Mouse (Mus musculus): ENCODE measurements around the gene Pla2r1. TPM values are rescaled to one million over a fixed set of nuclear protein-coding genes. Genes with fewer than 3 reads are reported as not detected.

The Pla2r1 gene
- polyA plus RNA-seq, 1 experiment from 2014 or later = 1.0 TPM

DNA sequence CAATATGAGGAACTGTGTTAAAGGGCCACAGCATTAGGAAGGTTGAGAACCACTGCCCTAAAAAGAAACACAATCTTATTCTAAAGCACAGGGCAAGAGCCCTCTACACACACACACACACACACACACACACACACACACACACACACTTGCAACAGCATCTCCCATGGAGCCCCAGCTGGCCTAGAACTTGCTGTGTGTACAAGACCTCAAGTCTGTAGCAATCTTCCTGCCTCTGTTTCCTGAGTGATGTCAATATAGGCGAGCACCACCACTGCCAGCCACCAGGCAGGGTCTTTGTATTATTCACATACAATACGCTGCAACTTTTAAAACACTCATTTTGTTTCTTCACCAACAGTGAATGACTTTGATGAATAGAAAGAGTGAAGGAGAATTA, 145.7 kb downstream of the Pla2r1 start:
- Histone ChIP-seq H3K27me3 (ENCODE audit: control insufficient read depth, insufficient read depth, low read length) (no peaks in the 10 kb centered on the region), H3K9ac (ENCODE audit: low read length) (no peak overlapping the region), H3K9me3 (ENCODE audit: control insufficient read depth, low read length) (no peaks in the 10 kb centered on the region), H3K27ac (ENCODE audit: low read depth, low read length) (no peak overlapping the region), H3K4me2 (ENCODE audit: low read depth) (no peak overlapping the region), H3K4me3 (ENCODE audit: low read depth, low read length) (no peak overlapping the region), H3K4me1 (ENCODE audit: control insufficient read depth, insufficient read depth, low read length) (no peaks in the 10 kb centered on the region), H3K36me3 (ENCODE audit: control insufficient read depth, insufficient read depth, low read length) (no peaks in the 10 kb centered on the region)
- ATAC-seq (ENCODE audit: insufficient read depth, low FRiP score, low TSS enrichment) (no peak), DNase-seq (ENCODE audit: low spot score) (no peak)
- WGBS = 84% methylated on average over 2 of the region's 2 CpGs

DNA sequence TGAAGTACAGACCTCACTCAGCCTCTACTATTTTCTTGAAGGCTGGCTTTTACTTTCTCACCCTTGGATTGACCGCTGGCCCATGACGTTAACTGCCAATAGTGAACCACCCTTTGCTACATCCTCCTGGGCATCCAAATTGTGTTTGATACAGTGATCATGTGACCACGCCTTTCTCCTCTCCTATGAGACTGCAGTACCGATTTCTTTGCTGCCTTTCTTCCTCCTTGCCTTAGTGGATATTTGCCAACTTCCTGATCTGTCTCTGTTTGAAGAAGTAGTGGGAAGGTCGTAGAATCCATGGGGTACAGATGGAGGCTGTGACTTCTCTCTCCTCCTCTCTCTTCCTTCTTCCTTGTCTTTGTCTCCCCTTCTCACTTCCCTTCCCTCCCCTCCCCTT, 147.7 kb downstream of the Pla2r1 start:
- no peak for ATAC-seq (ENCODE audit: insufficient read depth, low FRiP score, low TSS enrichment)
- 87% methylated on average over 5 of the region's 5 CpGs for WGBS
- no peaks in the 10 kb centered on the region for H3K4me1 ChIP-seq (ENCODE audit: control insufficient read depth, insufficient read depth, low read length)

DNA sequence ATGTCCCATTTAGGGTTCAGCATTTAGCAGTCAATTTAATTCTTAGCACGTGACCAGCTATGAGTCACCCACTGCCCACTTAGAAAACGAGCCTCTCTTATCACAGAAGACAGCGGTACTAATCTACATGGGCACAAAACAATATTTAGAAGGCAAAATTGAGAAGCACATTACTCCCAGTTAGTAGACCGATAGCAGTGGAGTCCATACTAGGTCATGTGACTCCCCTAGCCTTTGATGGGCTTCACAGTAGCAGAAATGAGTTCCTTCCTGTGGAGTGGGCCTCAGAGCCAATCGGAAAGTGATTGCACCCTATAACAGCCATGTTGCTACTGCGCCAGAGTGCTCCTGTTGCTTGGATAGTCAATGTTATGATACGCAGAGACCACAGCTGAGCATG, 148.3 kb downstream of the Pla2r1 start:
- Histone ChIP-seq H3K27me3 (ENCODE audit: control insufficient read depth, insufficient read depth, low read length) (no peaks in the 10 kb centered on the region), H3K27ac (ENCODE audit: low read depth, low read length) (no peak overlapping the region), H3K36me3 (ENCODE audit: control insufficient read depth, insufficient read depth, low read length) (no peaks in the 10 kb centered on the region), H3K9ac (ENCODE audit: low read length) (no peak overlapping the region), H3K4me1 (ENCODE audit: control insufficient read depth, insufficient read depth, low read length) (no peaks in the 10 kb centered on the region), H3K4me3 (ENCODE audit: low read depth, low read length) (no peak overlapping the region), H3K4me2 (ENCODE audit: low read depth) (no peak overlapping the region), H3K9me3 (ENCODE audit: control insufficient read depth, low read length) (no peaks in the 10 kb centered on the region)
- 91% methylated on average over 7 of the region's 7 CpGs for WGBS
- ATAC-seq (ENCODE audit: insufficient read depth, low FRiP score, low TSS enrichment) = no peak
- no peak for DNase-seq (ENCODE audit: low spot score)

More for the DNA sequence above, 147.7 kb downstream of the Pla2r1 start:
- Histone ChIP-seq H3K4me2 (ENCODE audit: low read depth) (no peak overlapping the region), H3K9ac (ENCODE audit: low read length) (no peak overlapping the region), H3K27ac (ENCODE audit: low read depth, low read length) (no peak overlapping the region), H3K36me3 (ENCODE audit: control insufficient read depth, insufficient read depth, low read length) (no peaks in the 10 kb centered on the region), H3K9me3 (ENCODE audit: control insufficient read depth, low read length) (no peaks in the 10 kb centered on the region), H3K4me3 (ENCODE audit: low read depth, low read length) (no peak overlapping the region), H3K27me3 (ENCODE audit: control insufficient read depth, insufficient read depth, low read length) (no peaks in the 10 kb centered on the region)
- no peak for DNase-seq (ENCODE audit: low spot score)

DNA sequence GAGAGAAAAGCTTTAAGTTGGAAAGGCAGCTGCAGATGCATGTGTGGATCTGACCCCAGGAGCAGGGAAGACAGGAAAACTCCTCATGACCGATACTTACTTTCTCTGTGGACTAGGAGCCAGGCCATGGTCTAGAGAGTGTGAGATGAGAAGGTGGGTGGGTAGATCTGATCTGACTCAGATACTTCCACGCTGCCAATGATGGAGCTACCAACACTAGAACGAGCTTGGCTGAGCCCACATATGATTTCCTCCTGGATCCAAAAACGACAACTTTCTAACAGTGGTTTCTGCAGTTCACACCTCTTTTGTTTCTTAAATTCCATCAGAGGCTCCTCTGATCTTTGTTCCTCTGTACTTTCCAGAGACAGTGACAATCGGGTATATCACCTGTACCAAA, 151.4 kb downstream of the Pla2r1 start:
- no peak for ATAC-seq (ENCODE audit: insufficient read depth, low FRiP score, low TSS enrichment)
- Histone ChIP-seq H3K4me3 (ENCODE audit: low read depth, low read length) (no peak overlapping the region), H3K27ac (ENCODE audit: low read depth, low read length) (no peak overlapping the region), H3K27me3 (ENCODE audit: control insufficient read depth, insufficient read depth, low read length) (no peaks in the 10 kb centered on the region), H3K4me1 (ENCODE audit: control insufficient read depth, insufficient read depth, low read length) (no peaks in the 10 kb centered on the region), H3K9me3 (ENCODE audit: control insufficient read depth, low read length) (no peaks in the 10 kb centered on the region), H3K4me2 (ENCODE audit: low read depth) (no peak overlapping the region), H3K36me3 (ENCODE audit: control insufficient read depth, insufficient read depth, low read length) (no peaks in the 10 kb centered on the region), H3K9ac (ENCODE audit: low read length) (no peak overlapping the region)
- WGBS = 75% methylated on average over 5 of the region's 5 CpGs
- DNase-seq (ENCODE audit: low spot score) = no peak

DNA sequence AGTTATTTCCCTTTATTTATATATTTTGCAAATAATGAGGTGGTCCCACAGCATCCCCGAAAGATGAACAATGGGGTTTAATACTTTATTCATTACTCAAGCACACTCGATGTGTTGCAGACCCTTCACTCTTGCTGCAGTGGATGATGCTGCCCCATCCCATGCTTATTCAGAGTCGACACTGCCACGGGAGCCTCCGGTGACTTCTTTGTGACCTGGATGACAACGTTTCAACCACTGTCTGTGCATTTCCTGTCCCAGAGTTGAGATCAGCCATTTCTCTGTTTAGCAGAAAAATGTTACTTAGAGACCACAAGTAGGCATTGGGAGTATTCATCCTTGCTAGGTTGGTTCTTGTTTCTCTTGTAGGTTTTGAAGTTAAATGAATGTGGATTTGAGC, 159.3 kb downstream of the Pla2r1 start:
- WGBS = 85% methylated on average over 6 of the region's 6 CpGs
- H3K27ac ChIP-seq (ENCODE audit: low read depth, low read length) = no peak overlapping the region

DNA sequence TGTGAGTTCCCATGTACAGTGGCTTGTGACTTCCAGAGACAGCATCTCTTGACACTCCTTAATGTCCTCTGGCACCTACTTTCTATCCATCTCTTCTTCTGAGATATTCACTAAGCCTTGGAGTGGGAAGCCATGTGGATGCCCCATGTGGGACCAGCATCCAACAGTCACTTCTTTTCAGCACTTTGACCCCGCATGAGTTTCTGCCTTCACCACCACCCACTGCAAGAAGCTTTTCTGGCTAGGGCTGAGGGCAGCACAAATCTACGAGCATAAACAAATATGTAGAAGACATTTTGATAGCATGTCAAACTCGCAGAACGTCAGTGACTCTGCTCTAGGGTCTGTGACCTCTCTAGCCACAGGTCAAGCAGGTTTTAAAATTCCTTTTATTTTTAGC, 160.8 kb downstream of the Pla2r1 start:
- Histone ChIP-seq H3K9ac (ENCODE audit: low read length) (no peak overlapping the region), H3K9me3 (ENCODE audit: control insufficient read depth, low read length) (no peaks in the 10 kb centered on the region), H3K27me3 (ENCODE audit: control insufficient read depth, insufficient read depth, low read length) (no peaks in the 10 kb centered on the region), H3K36me3 (ENCODE audit: control insufficient read depth, insufficient read depth, low read length) (no peaks in the 10 kb centered on the region), H3K27ac (ENCODE audit: low read depth, low read length) (no peak overlapping the region), H3K4me2 (ENCODE audit: low read depth) (no peak overlapping the region), H3K4me1 (ENCODE audit: control insufficient read depth, insufficient read depth, low read length) (no peaks in the 10 kb centered on the region), H3K4me3 (ENCODE audit: low read depth, low read length) (no peak overlapping the region)
- WGBS = 86% methylated on average over 4 of the region's 4 CpGs
- ATAC-seq (ENCODE audit: insufficient read depth, low FRiP score, low TSS enrichment) (no peak), DNase-seq (ENCODE audit: low spot score) (no peak)

More for the DNA sequence above, 159.3 kb downstream of the Pla2r1 start:
- Histone ChIP-seq H3K27me3 (ENCODE audit: control insufficient read depth, insufficient read depth, low read length) (no peaks in the 10 kb centered on the region), H3K4me1 (ENCODE audit: control insufficient read depth, insufficient read depth, low read length) (no peaks in the 10 kb centered on the region), H3K36me3 (ENCODE audit: control insufficient read depth, insufficient read depth, low read length) (no peaks in the 10 kb centered on the region), H3K4me2 (ENCODE audit: low read depth) (no peak overlapping the region), H3K9ac (ENCODE audit: low read length) (no peak overlapping the region), H3K9me3 (ENCODE audit: control insufficient read depth, low read length) (no peaks in the 10 kb centered on the region), H3K4me3 (ENCODE audit: low read depth, low read length) (no peak overlapping the region)
- DNase-seq (ENCODE audit: low spot score) (no peak), ATAC-seq (ENCODE audit: insufficient read depth, low FRiP score, low TSS enrichment) (no peak)

DNA sequence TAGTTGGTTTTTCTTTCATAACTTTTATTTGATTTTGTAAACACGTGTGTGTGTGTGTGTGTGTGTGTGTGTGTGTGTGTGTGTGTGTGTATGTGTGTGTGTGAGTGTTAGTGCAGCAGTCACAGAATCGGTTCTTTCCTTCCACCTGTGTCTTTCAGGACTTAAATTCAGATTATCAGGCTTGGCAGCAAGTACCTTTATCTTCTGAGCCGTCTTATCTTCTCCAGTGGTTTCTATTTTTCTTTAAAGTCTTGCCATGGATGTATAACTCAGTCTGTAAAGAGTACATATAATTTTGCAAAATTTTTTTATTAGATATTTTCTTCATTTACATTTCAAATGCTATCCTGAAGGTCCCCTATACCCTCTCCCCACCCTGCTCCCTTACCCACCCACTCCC, 165.7 kb downstream of the Pla2r1 start:
- H3K27me3 ChIP-seq (ENCODE audit: control insufficient read depth, insufficient read depth, low read length) = no peaks in the 10 kb centered on the region

DNA sequence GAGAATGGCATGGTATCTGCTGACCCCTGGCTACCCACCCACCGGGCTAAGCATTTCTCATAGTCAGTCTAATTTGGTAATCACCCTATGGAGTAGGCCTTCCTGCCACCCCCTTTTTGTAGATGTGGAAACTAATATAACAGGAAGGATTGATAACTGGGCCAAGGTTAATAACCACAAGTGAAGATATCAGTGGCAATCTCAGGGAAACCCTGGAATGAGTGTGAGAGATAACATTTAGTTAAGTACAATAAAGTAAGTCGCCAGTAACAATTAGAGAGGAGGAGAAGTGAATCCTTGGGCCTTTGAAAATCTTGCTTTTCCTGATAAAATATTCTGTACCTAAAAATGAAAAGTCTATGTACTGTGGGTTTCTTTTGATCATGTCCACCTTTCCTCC, 166.3 kb downstream of the Pla2r1 start:
- 80% methylated on average over 2 of the region's 2 CpGs for WGBS
- Histone ChIP-seq H3K4me3 (ENCODE audit: low read depth, low read length) (no peak overlapping the region), H3K4me2 (ENCODE audit: low read depth) (no peak overlapping the region), H3K36me3 (ENCODE audit: control insufficient read depth, insufficient read depth, low read length) (no peaks in the 10 kb centered on the region), H3K27ac (ENCODE audit: low read depth, low read length) (no peak overlapping the region), H3K4me1 (ENCODE audit: control insufficient read depth, insufficient read depth, low read length) (0 out of 2 replicates have a peak, but pooled peaks cover 2% of the 10 kb centered on the region), H3K9me3 (ENCODE audit: control insufficient read depth, low read length) (no peaks in the 10 kb centered on the region), H3K27me3 (ENCODE audit: control insufficient read depth, insufficient read depth, low read length) (no peaks in the 10 kb centered on the region), H3K9ac (ENCODE audit: low read length) (no peak overlapping the region)
- ATAC-seq (ENCODE audit: insufficient read depth, low FRiP score, low TSS enrichment) (no peak), DNase-seq (ENCODE audit: low spot score) (no peak)

More for the DNA sequence above, 165.7 kb downstream of the Pla2r1 start:
- Histone ChIP-seq H3K36me3 (ENCODE audit: control insufficient read depth, insufficient read depth, low read length) (no peaks in the 10 kb centered on the region), H3K4me1 (ENCODE audit: control insufficient read depth, insufficient read depth, low read length) (0 out of 2 replicates have a peak, but pooled peaks cover 2% of the 10 kb centered on the region), H3K9me3 (ENCODE audit: control insufficient read depth, low read length) (no peaks in the 10 kb centered on the region), H3K9ac (ENCODE audit: low read length) (no peak overlapping the region), H3K4me3 (ENCODE audit: low read depth, low read length) (no peak overlapping the region), H3K4me2 (ENCODE audit: low read depth) (no peak overlapping the region), H3K27ac (ENCODE audit: low read depth, low read length) (no peak overlapping the region)
- 80% methylated on average over 3 of the region's 3 CpGs for WGBS
- no peak for ATAC-seq (ENCODE audit: insufficient read depth, low FRiP score, low TSS enrichment)
- no peak for DNase-seq (ENCODE audit: low spot score)

DNA sequence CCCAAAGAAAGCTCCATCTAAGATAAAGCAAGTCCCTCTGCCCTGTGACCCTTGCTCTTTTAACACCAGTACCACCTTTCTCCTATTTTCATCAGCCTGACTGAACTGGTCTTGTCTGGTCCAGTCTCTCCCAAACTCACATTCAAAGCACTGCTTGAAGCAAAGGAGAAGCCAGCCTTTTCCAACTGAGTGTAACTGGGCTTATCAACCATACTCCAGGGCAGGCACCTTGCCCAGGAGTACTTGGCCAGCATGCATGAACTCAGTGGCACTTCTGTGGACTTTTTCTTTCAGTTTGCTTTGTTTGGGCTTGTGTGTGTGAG, 168.4 kb downstream of the Pla2r1 start:
- no peaks in the 10 kb centered on the region for H3K27me3 ChIP-seq (ENCODE audit: control insufficient read depth, insufficient read depth, low read length)
- H3K27ac ChIP-seq (ENCODE audit: low read depth, low read length) = no peak overlapping the region
- DNase-seq (ENCODE audit: low spot score) (no peak), ATAC-seq (ENCODE audit: insufficient read depth, low FRiP score, low TSS enrichment) (no peak)
- no peak overlapping the region for H3K9ac ChIP-seq (ENCODE audit: low read length)
- no peak overlapping the region for H3K4me2 ChIP-seq (ENCODE audit: low read depth)
- H3K4me3 ChIP-seq (ENCODE audit: low read depth, low read length) = no peak overlapping the region
- 0 out of 2 replicates have a peak, but pooled peaks cover 2% of the 10 kb centered on the region for H3K4me1 ChIP-seq (ENCODE audit: control insufficient read depth, insufficient read depth, low read length)
- H3K36me3 ChIP-seq (ENCODE audit: control insufficient read depth, insufficient read depth, low read length) = no peaks in the 10 kb centered on the region
- H3K9me3 ChIP-seq (ENCODE audit: control insufficient read depth, low read length) = no peaks in the 10 kb centered on the region
